Mouse (Mus musculus): Measurements from ENCODE around the gene Pkhd1.
"Not testable (repeated sequence)": the region's sequence is repeated elsewhere in the genome, so short reads cannot be mapped to it uniquely, and the experiment has no call there.

The Pkhd1 gene

GRCm38 (mm10) chr1:20248169-20248568 is 369.7 kb downstream of the Pkhd1 start:
- DNase-seq = no peak

- DNase-seq = no peak
Measured at GRCm38 (mm10) chr1:20216681-20217080, 401.2 kb downstream of the Pkhd1 start.

GRCm38 (mm10) chr1:20190444-20190843 is 427.4 kb downstream of the Pkhd1 start:
- no peak for DNase-seq

- DNase-seq = no peak
Measured at GRCm38 (mm10) chr1:20180157-20180556, 437.7 kb downstream of the Pkhd1 start.

- DNase-seq = no peak
Measured at GRCm38 (mm10) chr1:20171199-20171598, 446.7 kb downstream of the Pkhd1 start.

GRCm38 (mm10) chr1:20150627-20151026 is 467.2 kb downstream of the Pkhd1 start:
- DNase-seq = not testable (repeated sequence)

GRCm38 (mm10) chr1:20150016-20150415 is 467.8 kb downstream of the Pkhd1 start:
- DNase-seq = no peak

- DNase-seq = no peak
Measured at GRCm38 (mm10) chr1:20136205-20136604, 481.7 kb downstream of the Pkhd1 start.

GRCm38 (mm10) chr1:20135065-20135618 is 482.7 kb downstream of the Pkhd1 start:
- no peak for DNase-seq

GRCm38 (mm10) chr1:20133636-20134035 is 484.2 kb downstream of the Pkhd1 start:
- no peak for DNase-seq

- DNase-seq = no peak
Measured at GRCm38 (mm10) chr1:20131786-20132596, 485.9 kb downstream of the Pkhd1 start.

- no peak for DNase-seq
Measured at GRCm38 (mm10) chr1:20117331-20117730, 500.5 kb downstream of the Pkhd1 start.

GRCm38 (mm10) chr1:20069733-20070132 is 548.1 kb downstream of the Pkhd1 start:
- DNase-seq = no peak

- peak; percentile 9 for DNase-seq
Measured at GRCm38 (mm10) chr1:20058245-20058644, 559.6 kb downstream of the Pkhd1 start.

GRCm38 (mm10) chr1:20039389-20039788 is 578.5 kb downstream of the Pkhd1 start:
- no peak for DNase-seq

- DNase-seq = no peak
Measured at GRCm38 (mm10) chr1:20035277-20035676, 582.6 kb downstream of the Pkhd1 start.

GRCm38 (mm10) chr1:20018198-20018925 is 599.5 kb downstream of the Pkhd1 start:
- DNase-seq = no peak

GRCm38 (mm10) chr1:20017619-20018018 is 600.2 kb downstream of the Pkhd1 start:
- DNase-seq = no peak
